Mouse (Mus musculus) cerebellum, adult 9-11 months (tissue): ENCODE results near the gene Smim7.

ENCODE experiments used
- DNase-seq: peaks from one replicate; pipeline ENCODE4 v3.0.0; 2022

The Smim7 gene

DNA sequence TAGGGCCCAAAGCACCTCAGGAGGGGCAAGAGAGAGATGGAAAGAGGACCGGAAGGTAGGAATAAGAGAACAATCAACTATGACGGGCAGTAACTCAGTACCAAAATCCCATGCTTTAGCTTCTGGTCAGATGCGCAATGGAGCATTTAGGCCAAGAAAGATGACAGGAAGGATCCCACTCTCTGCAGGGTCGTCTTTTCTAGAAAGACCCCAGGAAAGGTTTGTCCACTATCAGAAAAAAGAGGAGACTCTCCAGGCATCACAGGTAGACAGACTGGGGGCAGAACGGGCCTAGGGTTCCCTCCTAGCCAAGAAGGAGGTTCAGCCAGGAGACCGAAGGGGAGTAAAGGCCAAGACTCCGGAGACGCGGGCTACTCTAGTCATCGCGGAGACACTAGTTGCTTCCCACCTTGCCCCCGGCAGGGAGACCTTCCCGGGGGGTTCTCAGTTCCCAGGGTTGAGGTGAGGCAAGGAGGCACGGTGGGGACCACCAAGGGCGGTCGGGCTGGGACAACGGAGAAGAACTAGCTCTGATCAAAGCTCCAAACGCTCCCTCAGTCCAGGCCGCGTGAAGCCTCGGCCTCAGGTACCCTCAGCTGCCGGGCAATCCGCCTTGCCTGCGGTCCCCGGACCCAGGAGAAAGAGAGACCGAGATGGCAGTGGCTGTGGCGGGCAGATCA lies 23.6 kb downstream of the Smim7 start:
- peak; percentile 63 for DNase-seq

DNA sequence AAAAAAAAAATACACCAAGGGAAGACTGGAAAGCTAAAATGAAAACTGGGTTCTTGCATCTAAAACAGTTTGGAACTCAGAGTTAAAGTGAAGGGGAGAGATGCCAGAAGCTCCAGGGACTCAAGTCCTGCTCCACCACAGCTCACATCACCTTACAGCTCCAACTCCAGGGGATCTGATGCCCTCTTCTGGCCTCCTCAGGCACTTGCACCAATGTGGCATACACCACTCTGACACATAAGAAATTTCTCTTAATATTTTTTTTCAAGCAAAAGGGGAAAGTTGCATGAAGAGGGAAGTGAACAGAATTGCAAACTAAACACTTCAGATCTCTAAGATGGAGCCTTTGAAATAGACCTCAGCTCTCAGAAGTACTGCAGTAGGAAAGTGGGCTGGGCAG lies 31.7 kb downstream of the Smim7 start:
- no peak for DNase-seq

DNA sequence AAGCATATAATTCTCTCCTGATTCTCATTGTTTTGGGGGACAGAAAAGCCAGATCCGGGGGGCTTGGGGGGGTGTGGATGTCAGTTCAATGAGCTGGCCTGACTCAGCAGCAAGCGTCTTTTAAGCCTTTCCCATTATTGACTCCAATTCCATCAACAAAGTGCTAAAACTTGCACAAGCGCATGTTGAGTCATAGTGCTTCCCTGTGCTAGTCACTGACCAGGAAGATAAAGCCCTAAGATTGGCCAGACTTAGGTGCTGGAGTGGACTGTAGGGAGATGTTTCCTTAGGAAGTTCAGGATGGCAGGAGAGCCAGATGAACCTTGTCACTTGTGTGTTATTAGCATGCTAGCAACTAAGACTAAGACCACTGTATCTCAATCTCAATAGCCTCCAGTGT lies 36.0 kb downstream of the Smim7 start:
- DNase-seq = no peak

DNA sequence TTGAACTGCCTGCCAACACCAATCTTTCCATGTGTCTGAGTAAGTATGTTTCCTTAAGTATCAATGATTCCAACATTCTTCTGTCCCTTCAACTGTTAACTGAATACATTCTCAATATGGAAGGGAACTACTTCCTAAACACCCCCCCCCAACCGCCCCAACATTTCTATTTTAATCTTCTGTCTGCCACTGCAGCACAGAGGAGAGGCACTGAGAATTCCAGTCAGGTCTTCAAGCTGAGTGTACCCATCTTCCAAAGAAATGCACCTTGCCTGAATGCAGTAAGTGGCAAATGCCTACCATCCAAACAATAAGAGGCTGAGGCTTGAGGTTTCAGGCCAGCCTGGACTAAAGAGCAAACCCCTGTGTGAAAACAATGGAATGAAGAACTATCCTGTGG lies 38.8 kb downstream of the Smim7 start:
- DNase-seq = no peak

DNA sequence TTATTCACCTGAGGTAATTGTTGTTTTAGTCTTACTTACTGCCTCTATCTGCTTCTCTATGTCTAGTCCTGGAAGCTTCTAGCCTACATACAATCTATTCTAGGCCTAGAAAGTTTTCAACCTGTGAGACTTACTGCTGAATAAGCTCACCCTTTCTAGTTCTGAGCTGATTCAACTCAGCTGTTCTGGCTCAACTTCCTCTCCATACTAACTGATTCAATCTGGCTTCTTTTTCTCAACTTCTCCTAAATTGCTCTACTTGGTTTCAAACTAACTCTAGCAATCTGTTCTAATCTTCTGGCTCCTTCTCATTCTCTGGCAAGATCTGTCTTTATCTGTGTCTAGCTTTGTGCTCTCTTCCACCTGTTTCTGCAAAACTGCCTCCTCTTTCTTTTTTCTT lies 49.0 kb downstream of the Smim7 start:
- no peak for DNase-seq

DNA sequence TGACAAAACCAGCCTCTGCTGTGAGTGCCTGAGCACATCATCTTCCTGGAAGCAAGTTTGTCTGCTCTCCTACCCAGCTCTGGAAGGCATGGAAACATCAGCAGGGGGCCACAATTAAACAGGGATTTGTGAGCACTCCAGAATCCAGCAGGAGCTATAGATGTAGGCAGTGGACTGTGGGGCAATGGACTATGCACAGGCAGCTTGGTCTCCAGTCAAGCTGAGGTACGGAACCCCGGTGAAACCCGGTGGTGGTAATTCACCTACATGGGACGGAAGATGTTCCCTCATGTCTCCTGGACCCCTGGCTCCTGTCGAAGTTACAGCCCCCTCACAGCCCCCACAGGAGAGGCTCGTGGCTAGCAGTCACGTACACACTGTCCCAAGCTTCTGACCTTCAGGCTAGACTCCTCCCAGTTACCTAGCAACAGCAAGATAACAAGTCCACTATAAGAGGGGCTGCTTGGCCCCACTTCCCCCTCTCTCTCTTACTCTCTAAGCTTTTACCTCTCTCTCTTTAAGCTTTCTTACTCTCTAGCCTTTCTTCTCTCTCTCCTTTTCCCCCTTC lies 53.4 kb downstream of the Smim7 start:
- DNase-seq = no peak
